Mouse (Mus musculus) G1E-ER4 (cell line): Measurements from ENCODE around the gene Psenen. TPM values are rescaled to one million over a fixed set of nuclear protein-coding genes. Genes with fewer than 3 reads are reported as not detected.

Experiments used
- GATA1 ChIP-seq: IDR thresholded peaks from one replicate; pipeline ENCODE4 v1.8.0; 2012; ENCODE audit warnings: low read length, inconsistent platforms
- polyA plus RNA-seq: library from polyadenylated mRNA; stranded (reverse); fragments of >175 nt; gene quantifications from 2 replicates; pipeline ENCODE4 v1.2.3, GENCODE M21; 2012

The Psenen gene
- polyA plus RNA-seq, 1 experiment: 57.2 TPM

GRCm38 (mm10) chr7:30592772-30593423 is 29.5 kb upstream of the Psenen start:
- no peak for TF ChIP-seq GATA1

GRCm38 (mm10) chr7:30591605-30591951 is 28.2 kb upstream of the Psenen start:
- TF ChIP-seq GATA1: no peak

GRCm38 (mm10) chr7:30590927-30591604 is 27.6 kb upstream of the Psenen start:
- no peak for TF ChIP-seq GATA1

GRCm38 (mm10) chr7:30589435-30590301 is 26.2 kb upstream of the Psenen start:
- no peak for TF ChIP-seq GATA1

- TF ChIP-seq GATA1: no peak
Observed at GRCm38 (mm10) chr7:30588676-30589434, 25.4 kb upstream of the Psenen start, which contains the start of gene Kmt2b. Kmt2b (minus strand) TSS chr7:30588726.

- no peak for TF ChIP-seq GATA1
Observed at GRCm38 (mm10) chr7:30587842-30588667, 24.6 kb upstream of the Psenen start.

- TF ChIP-seq GATA1: no peak
Observed at GRCm38 (mm10) chr7:30586455-30587020, 23.1 kb upstream of the Psenen start.

- TF ChIP-seq GATA1: no peak
Observed at GRCm38 (mm10) chr7:30585170-30585569, 21.7 kb upstream of the Psenen start.

GRCm38 (mm10) chr7:30584339-30584738 is 20.9 kb upstream of the Psenen start:
- TF ChIP-seq GATA1: no peak

GRCm38 (mm10) chr7:30581547-30581946 is 18.1 kb upstream of the Psenen start:
- TF ChIP-seq GATA1: no peak

GRCm38 (mm10) chr7:30579950-30580349 is 16.5 kb upstream of the Psenen start:
- no peak for TF ChIP-seq GATA1

- TF ChIP-seq GATA1: no peak
Observed at GRCm38 (mm10) chr7:30572969-30573368, 9.5 kb upstream of the Psenen start.

- no peak for TF ChIP-seq GATA1
Observed at GRCm38 (mm10) chr7:30572389-30572788, 9.0 kb upstream of the Psenen start.

- no peak for TF ChIP-seq GATA1
Observed at GRCm38 (mm10) chr7:30567555-30567954, 4.1 kb upstream of the Psenen start.
